Mouse (Mus musculus) neural tube, embryonic 14.5 days (tissue): Measurements from ENCODE around the gene Olfr1496. TPM values are rescaled to one million over a fixed set of nuclear protein-coding genes. Genes with fewer than 3 reads are reported as not detected.

Experiments used
- ATAC-seq: fragments of 200-750 bp; cut with Nextera tagmentation; 2 replicates; pipeline ENCODE4 v1.8.0; 2017; ENCODE audit warnings: low read depth, mild to moderate bottlenecking, moderate TSS enrichment, moderate library complexity
- H3K27ac ChIP-seq: fragments of 300-500 bp; sonication (generic); 2 replicates; pipeline ENCODE4 v1.5.1; 2014; ENCODE audit warnings: low read depth, mild to moderate bottlenecking, control low read depth, low read length, moderate library complexity, mixed read lengths
- H3K27me3 ChIP-seq: fragments of 300-500 bp; sonication (generic); 2 replicates; pipeline ENCODE4 v1.6.1; 2014; ENCODE audit warnings: low read length; ENCODE audit not compliant: control insufficient read depth, insufficient read depth
- H3K36me3 ChIP-seq: fragments of 300-500 bp; sonication (generic); 2 replicates; pipeline ENCODE4 v1.6.1; 2014; ENCODE audit warnings: low read length, mixed read lengths; ENCODE audit not compliant: control insufficient read depth, insufficient read depth
- H3K4me1 ChIP-seq: fragments of 300-500 bp; sonication (generic); 2 replicates; pipeline ENCODE4 v1.6.1; 2014; ENCODE audit warnings: low read length; ENCODE audit not compliant: control insufficient read depth, insufficient read depth
- H3K4me2 ChIP-seq: fragments of 300-500 bp; sonication (generic); 2 replicates; pipeline ENCODE4 v1.6.1; 2014; ENCODE audit warnings: mild to moderate bottlenecking, low read depth, low read length, control low read depth
- H3K4me3 ChIP-seq: fragments of 300-500 bp; sonication (generic); 2 replicates; pipeline ENCODE4 v1.5.1; 2014; ENCODE audit warnings: low read depth, low read length, control low read depth, mixed read lengths
- H3K9ac ChIP-seq: fragments of 300-500 bp; sonication (generic); replicated peaks from 2 replicates; pipeline ENCODE4 v1.6.1; 2014; ENCODE audit warnings: low read depth, mild to moderate bottlenecking, control low read depth, low read length, mixed read lengths
- H3K9me3 ChIP-seq: fragments of 300-500 bp; sonication (generic); 2 replicates; pipeline ENCODE4 v1.6.1; 2016; ENCODE audit warnings: low read length; ENCODE audit not compliant: control insufficient read depth
- WGBS: fragments of 180-500 bp; shearing (Covaris S2); extraction: QIAGEN DNeasy Blood & Tissue Kit; methylation state at CpG from one replicate; pipeline ENCODE4 v1.1.7; 2014; 5-methylcytosine and 5-hydroxymethylcytosine counted together
- polyA plus RNA-seq: library from polyadenylated mRNA; unstranded; fragments of >200 nt; fragmentation: Nextera tagmentation; extraction: Ambion mirVana; gene quantifications from 2 replicates; pipeline ENCODE4 v1.2.1, GENCODE M21; 2014

Gene Olfr1496
- polyA plus RNA-seq, 1 experiment from 2014 or later, result not detected

DNA sequence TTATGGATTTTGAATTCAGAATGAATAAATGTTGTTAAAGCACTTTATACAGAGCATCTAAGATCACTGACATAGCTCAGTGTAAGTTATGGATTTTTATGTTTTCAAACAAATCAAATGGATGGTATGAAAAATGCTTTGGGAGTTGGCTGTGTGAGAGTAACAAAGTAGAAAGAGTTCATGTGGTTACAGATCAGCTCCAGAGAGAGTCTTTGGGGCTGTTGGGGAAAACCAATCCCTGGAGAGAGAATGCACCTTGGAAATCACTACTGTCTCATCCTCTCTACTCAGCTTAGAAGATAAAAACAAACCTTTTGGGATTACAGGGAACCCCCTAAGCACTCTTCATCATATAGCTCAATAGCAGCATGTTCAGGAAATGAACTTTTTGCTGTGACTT lies 41.7 kb downstream of the Olfr1496 start, which contains the start of gene Olfr1499:
TSS of gene Olfr1499 (minus strand) at position 101 of the 400 bp plus-strand sequence.
- Histone ChIP-seq H3K27ac (no peak within 1 kb of the TSS), H3K9me3 (no peaks in the 10 kb centered on the region), H3K27me3 (no peaks in the 10 kb centered on the region), H3K9ac (no peak within 1 kb of the TSS), H3K4me2 (no peak within 1 kb of the TSS), H3K4me3 (no peak within 1 kb of the TSS), H3K36me3 (no peaks in the 10 kb centered on the region), H3K4me1 (no peaks in the 10 kb centered on the region)
- no peak for ATAC-seq

DNA sequence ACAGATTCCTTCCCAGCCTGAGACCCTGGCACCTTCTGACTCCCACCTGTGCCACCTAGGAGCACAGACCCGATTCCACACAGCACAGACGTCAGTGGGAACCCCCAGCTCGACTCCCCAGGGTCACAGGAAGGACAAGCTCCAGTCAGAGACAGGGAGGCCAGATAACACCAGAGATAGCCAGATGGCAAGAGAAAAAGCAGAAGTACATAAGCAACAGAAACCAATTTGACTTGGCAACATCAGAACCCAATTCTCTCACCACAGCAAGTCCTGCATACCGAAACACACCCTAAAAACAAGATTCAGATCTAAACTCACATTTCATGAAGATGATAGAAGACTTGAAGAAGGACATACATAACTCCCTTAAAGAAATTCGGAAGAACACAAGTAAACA lies 43.2 kb downstream of the Olfr1496 start:
- Histone ChIP-seq H3K4me1 (no peaks in the 10 kb centered on the region), H3K27me3 (no peaks in the 10 kb centered on the region), H3K36me3 (no peaks in the 10 kb centered on the region), H3K9me3 (no peaks in the 10 kb centered on the region), H3K4me3 (no peak overlapping the region), H3K4me2 (no peak overlapping the region), H3K27ac (no peak overlapping the region), H3K9ac (no peak overlapping the region)
- ATAC-seq, result no peak
- 67% methylated on average over 5 of the region's 5 CpGs for WGBS

DNA sequence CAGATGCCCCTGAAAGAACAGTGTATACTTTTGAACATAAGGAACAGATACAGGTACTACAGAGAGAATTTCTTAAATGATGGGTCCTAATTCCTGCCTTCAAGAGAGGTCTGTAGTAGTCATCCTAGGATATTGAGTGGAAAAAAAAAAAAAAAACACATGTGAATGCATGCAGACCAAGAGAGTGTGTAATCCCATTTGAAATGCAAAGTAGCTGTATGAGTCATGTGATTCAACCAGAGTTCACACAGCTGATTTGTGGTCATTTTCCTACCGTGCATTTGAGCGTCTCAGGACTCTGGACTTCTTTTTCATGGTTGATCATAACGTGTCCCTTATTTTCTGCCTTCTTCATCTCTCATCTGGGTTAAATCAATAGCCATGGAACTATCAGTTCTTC lies 50.8 kb downstream of the Olfr1496 start:
- 77% methylated on average over 3 of the region's 3 CpGs for WGBS
- H3K27ac ChIP-seq, result no peak overlapping the region
- no peak for ATAC-seq
- H3K36me3 ChIP-seq, result no peaks in the 10 kb centered on the region
- no peak overlapping the region for H3K4me2 ChIP-seq
- H3K27me3 ChIP-seq, result no peaks in the 10 kb centered on the region
- no peaks in the 10 kb centered on the region for H3K4me1 ChIP-seq
- H3K9me3 ChIP-seq, result no peaks in the 10 kb centered on the region
- no peak overlapping the region for H3K4me3 ChIP-seq
- H3K9ac ChIP-seq, result no peak overlapping the region

DNA sequence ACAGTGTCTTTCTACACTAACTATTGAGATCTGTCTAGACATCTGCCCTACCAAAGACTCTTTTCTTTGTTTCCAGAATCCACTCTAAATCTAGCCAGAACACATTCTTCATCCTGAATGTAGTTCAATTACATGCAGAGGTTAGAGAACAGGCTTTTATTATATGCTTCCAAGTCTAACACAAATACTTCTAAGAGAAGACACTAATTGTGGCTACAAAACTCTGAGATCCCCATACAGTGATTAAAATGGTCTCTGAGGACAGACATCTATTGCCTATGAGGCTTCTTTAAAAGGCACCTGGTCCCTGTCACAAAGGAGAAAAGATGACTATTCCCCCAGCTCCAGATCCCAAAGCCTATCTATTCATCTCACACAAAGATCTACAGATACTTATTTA lies 52.7 kb downstream of the Olfr1496 start, which contains the start of gene Olfr1500:
TSS of gene Olfr1500 (minus strand) at position 101 of the 400 bp plus-strand sequence.
- ATAC-seq, result no peak
- Histone ChIP-seq H3K36me3 (no peaks in the 10 kb centered on the region), H3K4me3 (no peak within 1 kb of the TSS), H3K27me3 (no peaks in the 10 kb centered on the region), H3K9me3 (no peaks in the 10 kb centered on the region), H3K4me1 (no peaks in the 10 kb centered on the region), H3K4me2 (no peak within 1 kb of the TSS), H3K9ac (no peak within 1 kb of the TSS), H3K27ac (no peak within 1 kb of the TSS)

Other genes starting within 250 kb of the Olfr1496 start
- gene Olfr1480, start 250.0 kb upstream of the Olfr1496 start, polyA plus RNA-seq, result not detected in 2 replicates
- not detected in 2 replicates for gene Olfr1484, start 194.4 kb upstream of the Olfr1496 start, polyA plus RNA-seq
- not detected in 2 replicates for gene Olfr1487, start 160.5 kb upstream of the Olfr1496 start, polyA plus RNA-seq
- not detected in 2 replicates for gene Olfr1489, start 146.3 kb upstream of the Olfr1496 start, polyA plus RNA-seq
- gene Olfr1490, start 126.8 kb upstream of the Olfr1496 start, polyA plus RNA-seq, result not detected in 2 replicates
- gene Olfr1491, start 80.6 kb upstream of the Olfr1496 start, polyA plus RNA-seq, result not detected in 2 replicates
- gene Olfr1493-ps1, start 54.6 kb upstream of the Olfr1496 start, polyA plus RNA-seq, result not detected in 2 replicates
- not detected in 2 replicates for gene Olfr1494, start 38.1 kb upstream of the Olfr1496 start, polyA plus RNA-seq
- not detected in 2 replicates for gene Olfr1495, start 13.3 kb upstream of the Olfr1496 start, polyA plus RNA-seq
- gene Olfr1497, start 20.3 kb downstream of the Olfr1496 start, polyA plus RNA-seq, result not detected in 2 replicates
- gene Olfr1499, start 41.6 kb downstream of the Olfr1496 start, polyA plus RNA-seq, result not detected in 2 replicates
- not detected in 2 replicates for gene Olfr1500, start 52.6 kb downstream of the Olfr1496 start, polyA plus RNA-seq
- gene Olfr1501, start 72.8 kb downstream of the Olfr1496 start, polyA plus RNA-seq, result not detected in 2 replicates
- not detected in 2 replicates for gene Olfr1502, start 83.9 kb downstream of the Olfr1496 start, polyA plus RNA-seq
- not detected in 2 replicates for gene Olfr1504, start 120.0 kb downstream of the Olfr1496 start, polyA plus RNA-seq
- gene Olfr1505, start 135.7 kb downstream of the Olfr1496 start, polyA plus RNA-seq, result not detected in 2 replicates